Mouse (Mus musculus): ENCODE measurements around the gene Tspo2. TPM values are rescaled to one million over a fixed set of nuclear protein-coding genes. Genes with fewer than 3 reads are reported as not detected.

Tspo2 gene
- polyA plus RNA-seq, 1 experiment from 2014 or later = 1.5 TPM

GRCm38 (mm10) chr17:48436487-48436886 lies 14.8 kb downstream of the Tspo2 start:
- Histone ChIP-seq H3K4me1 (ENCODE audit: insufficient read depth) (peaks cover 17% of the 10 kb centered on the region; the same call in 1 of the 2 replicates), H3K27ac (ENCODE audit: low read depth) (peak overlapping the region; percentile 82; the same call in 1 of the 2 replicates), H3K4me2 (no peak overlapping the region), H3K36me3 (ENCODE audit: insufficient read depth) (no peaks in the 10 kb centered on the region), H3K9ac (no peak overlapping the region), H3K4me3 (ENCODE audit: low read depth, low read length) (no peak overlapping the region), H3K9me3 (ENCODE audit: low read depth, low read length) (no peaks in the 10 kb centered on the region), H3K27me3 (ENCODE audit: insufficient read depth, low read length) (no peaks in the 10 kb centered on the region)
- no peak for TF ChIP-seq CTCF (IDR thresholded peaks at IDR 0.05; ENCODE audit: low read depth)
- 58% methylated on average over 1 of the region's 1 CpGs for WGBS
- ATAC-seq (ENCODE audit: insufficient read depth) = no peak
- no peak for DNase-seq

- no peak overlapping the region for H3K9ac ChIP-seq
- H3K27ac ChIP-seq (ENCODE audit: low read depth) = peak overlapping the region; percentile 10; the same call in 1 of the 2 replicates
- 73% methylated on average over 5 of the region's 5 CpGs for WGBS
- peaks cover 25% of the 10 kb centered on the region; the same call in 1 of the 2 replicates for H3K4me1 ChIP-seq (ENCODE audit: insufficient read depth)
- H3K4me2 ChIP-seq = no peak overlapping the region
- H3K4me3 ChIP-seq (ENCODE audit: low read depth, low read length) = no peak overlapping the region
- no peak for TF ChIP-seq CTCF (IDR thresholded peaks at IDR 0.05; ENCODE audit: low read depth)
- H3K9me3 ChIP-seq (ENCODE audit: low read depth, low read length) = no peaks in the 10 kb centered on the region
- ATAC-seq (ENCODE audit: insufficient read depth) (no peak), DNase-seq (no peak)
- H3K36me3 ChIP-seq (ENCODE audit: insufficient read depth) = no peaks in the 10 kb centered on the region
- no peaks in the 10 kb centered on the region for H3K27me3 ChIP-seq (ENCODE audit: insufficient read depth, low read length)
These were observed 16.8 kb downstream of the Tspo2 start for GRCm38 (mm10) chr17:48434479-48434878.

GRCm38 (mm10) chr17:48433689-48434330 lies 17.5 kb downstream of the Tspo2 start:
- H3K27me3 ChIP-seq (ENCODE audit: insufficient read depth, low read length) = no peaks in the 10 kb centered on the region
- no peak overlapping the region for H3K4me3 ChIP-seq (ENCODE audit: low read depth, low read length)
- peak overlapping the region; percentile 10; the same call in 1 of the 2 replicates for H3K27ac ChIP-seq (ENCODE audit: low read depth)
- peak; percentile 40 for TF ChIP-seq CTCF (IDR thresholded peaks at IDR 0.05; ENCODE audit: low read depth)
- no peak overlapping the region for H3K9ac ChIP-seq
- ATAC-seq (ENCODE audit: insufficient read depth) = no peak
- no peak for DNase-seq
- H3K36me3 ChIP-seq (ENCODE audit: insufficient read depth) = no peaks in the 10 kb centered on the region
- no peaks in the 10 kb centered on the region for H3K9me3 ChIP-seq (ENCODE audit: low read depth, low read length)
- 41% methylated on average over 6 of the region's 6 CpGs for WGBS
- peaks cover 25% of the 10 kb centered on the region; the same call in 1 of the 2 replicates for H3K4me1 ChIP-seq (ENCODE audit: insufficient read depth)
- no peak overlapping the region for H3K4me2 ChIP-seq

- Histone ChIP-seq H3K27me3 (ENCODE audit: insufficient read depth, low read length) (no peaks in the 10 kb centered on the region), H3K4me3 (ENCODE audit: low read depth, low read length) (no peak overlapping the region), H3K36me3 (ENCODE audit: insufficient read depth) (no peaks in the 10 kb centered on the region), H3K27ac (ENCODE audit: low read depth) (peak overlapping the region; percentile 27; the same call in 1 of the 2 replicates), H3K9ac (no peak overlapping the region), H3K9me3 (ENCODE audit: low read depth, low read length) (no peaks in the 10 kb centered on the region), H3K4me1 (ENCODE audit: insufficient read depth) (peaks cover 25% of the 10 kb centered on the region; the same call in 1 of the 2 replicates), H3K4me2 (no peak overlapping the region)
- 75% methylated on average over 20 of the region's 20 CpGs for WGBS
- no peak for TF ChIP-seq CTCF (IDR thresholded peaks at IDR 0.05; ENCODE audit: low read depth)
- ATAC-seq (ENCODE audit: insufficient read depth) (no peak), DNase-seq (no peak)
These were observed 18.2 kb downstream of the Tspo2 start for GRCm38 (mm10) chr17:48433006-48433655.

- ATAC-seq (ENCODE audit: insufficient read depth) (no peak), DNase-seq (peak; percentile 58)
- Histone ChIP-seq H3K4me2 (no peak within 1 kb of the TSS), H3K4me3 (ENCODE audit: low read depth, low read length) (no peak within 1 kb of the TSS), H3K4me1 (ENCODE audit: insufficient read depth) (peaks cover 20% of the 10 kb centered on the region; the same call in 1 of the 2 replicates), H3K27ac (ENCODE audit: low read depth) (peak within 1 kb of the TSS; percentile 54; the same call in 1 of the 2 replicates), H3K9ac (no peak within 1 kb of the TSS), H3K9me3 (ENCODE audit: low read depth, low read length) (no peaks in the 10 kb centered on the region), H3K27me3 (ENCODE audit: insufficient read depth, low read length) (no peaks in the 10 kb centered on the region), H3K36me3 (ENCODE audit: insufficient read depth) (no peaks in the 10 kb centered on the region)
- WGBS = 41% methylated on average over 16 of the region's 16 CpGs
- no peak for TF ChIP-seq CTCF (IDR thresholded peaks at IDR 0.05; ENCODE audit: low read depth)
These were observed 19.0 kb downstream of the Tspo2 start, which contains the start of gene Apobec2 for GRCm38 (mm10) chr17:48432158-48432980. Gene Apobec2 (minus strand): TSS chr17:48432930.

GRCm38 (mm10) chr17:48431054-48431453 lies 20.3 kb downstream of the Tspo2 start:
- peaks cover 28% of the 10 kb centered on the region for H3K4me1 ChIP-seq (ENCODE audit: insufficient read depth)
- no peak overlapping the region for H3K4me3 ChIP-seq (ENCODE audit: low read depth, low read length)
- H3K27ac ChIP-seq (ENCODE audit: low read depth) = no peak overlapping the region
- H3K9me3 ChIP-seq (ENCODE audit: low read depth, low read length) = no peaks in the 10 kb centered on the region
- no peak for TF ChIP-seq CTCF (IDR thresholded peaks at IDR 0.05; ENCODE audit: low read depth)
- H3K9ac ChIP-seq = no peak overlapping the region
- no peak overlapping the region for H3K4me2 ChIP-seq
- H3K36me3 ChIP-seq (ENCODE audit: insufficient read depth) = no peaks in the 10 kb centered on the region
- WGBS = 67% methylated on average over 5 of the region's 5 CpGs
- DNase-seq (no peak), ATAC-seq (ENCODE audit: insufficient read depth) (no peak)
- no peaks in the 10 kb centered on the region for H3K27me3 ChIP-seq (ENCODE audit: insufficient read depth, low read length)
